Mouse (Mus musculus) heart, embryonic 15.5 days (tissue): Measurements from ENCODE around the gene Klhdc3. TPM values are rescaled to one million over a fixed set of nuclear protein-coding genes. Genes with fewer than 3 reads are reported as not detected.
A peak's percentile ranks its signal among the peaks of the same experiment; 100 is the strongest.

ENCODE experiments used
- ATAC-seq: fragments of 200-750 bp; cut with Nextera tagmentation; replicated peaks from 2 replicates; pipeline ENCODE4 v1.8.0; 2017; ENCODE audit warnings: low read depth, moderate TSS enrichment; ENCODE audit not compliant: insufficient number of reproducible peaks, insufficient read depth, low FRiP score
- H3K27ac ChIP-seq: fragments of 300-500 bp; sonication (generic); 2 replicates; pipeline ENCODE4 v1.5.1; 2015; ENCODE audit warnings: mild to moderate bottlenecking, inconsistent platforms
- H3K27me3 ChIP-seq: fragments of 300-500 bp; sonication (generic); 2 replicates; pipeline ENCODE4 v1.6.1; 2015; ENCODE audit warnings: inconsistent platforms
- H3K36me3 ChIP-seq: fragments of 300-500 bp; sonication (generic); 2 replicates; pipeline ENCODE4 v1.6.1; 2015; ENCODE audit warnings: mild to moderate bottlenecking, inconsistent platforms
- H3K4me1 ChIP-seq: fragments of 300-500 bp; sonication (generic); replicated peaks from 2 replicates; pipeline ENCODE4 v1.6.1; 2015; ENCODE audit warnings: inconsistent platforms
- H3K4me2 ChIP-seq: fragments of 300-500 bp; sonication (generic); 2 replicates; pipeline ENCODE4 v1.6.1; 2015; ENCODE audit warnings: inconsistent platforms, mild to moderate bottlenecking, moderate library complexity
- H3K4me3 ChIP-seq: fragments of 300-500 bp; sonication (generic); 2 replicates; pipeline ENCODE4 v1.5.1; 2015; ENCODE audit warnings: mild to moderate bottlenecking, inconsistent platforms
- H3K9ac ChIP-seq: fragments of 300-500 bp; sonication (generic); 2 replicates; pipeline ENCODE4 v1.6.1; 2015; ENCODE audit warnings: mild to moderate bottlenecking, inconsistent platforms
- H3K9me3 ChIP-seq: fragments of 300-500 bp; sonication (generic); replicated peaks from 2 replicates; pipeline ENCODE4 v1.6.1; 2016; ENCODE audit warnings: inconsistent platforms
- WGBS: fragments of 180-500 bp; shearing (Covaris S2); methylation state at CpG from one replicate; pipeline ENCODE4 v1.1.7; 2015; ENCODE audit warnings: mixed read lengths; 5-methylcytosine and 5-hydroxymethylcytosine counted together
- polyA plus RNA-seq: library from polyadenylated mRNA; unstranded; fragments of >200 nt; fragmentation: Nextera tagmentation; extraction: Ambion mirVana; gene quantifications from 2 replicates; pipeline ENCODE4 v1.2.1, GENCODE M21; 2015

Gene Klhdc3
- polyA plus RNA-seq, 1 experiment from 2014 or later = 153 TPM

GRCm38 (mm10) chr17:46699912-46700311 lies 19.2 kb upstream of the Klhdc3 start:
- H3K4me2 ChIP-seq = no peak overlapping the region
- ATAC-seq = no peak
- H3K4me1 ChIP-seq = peaks cover 24% of the 10 kb centered on the region
- 78% methylated on average over 3 of the region's 3 CpGs for WGBS
- no peak overlapping the region for H3K9ac ChIP-seq
- H3K27ac ChIP-seq = no peak overlapping the region
- H3K4me3 ChIP-seq = no peak overlapping the region
- peaks cover 7% of the 10 kb centered on the region; the same call in 1 of the 2 replicates for H3K36me3 ChIP-seq
- H3K27me3 ChIP-seq = no peaks in the 10 kb centered on the region
- no peaks in the 10 kb centered on the region for H3K9me3 ChIP-seq

- Histone ChIP-seq H3K4me3 (no peak overlapping the region), H3K36me3 (peaks cover 7% of the 10 kb centered on the region; the same call in 1 of the 2 replicates), H3K9me3 (no peaks in the 10 kb centered on the region), H3K4me2 (no peak overlapping the region), H3K27me3 (no peaks in the 10 kb centered on the region), H3K9ac (no peak overlapping the region), H3K4me1 (peaks cover 24% of the 10 kb centered on the region), H3K27ac (no peak overlapping the region)
- WGBS = 86% methylated on average over 5 of the region's 5 CpGs
- no peak for ATAC-seq
These were observed 18.5 kb upstream of the Klhdc3 start for GRCm38 (mm10) chr17:46699245-46699644.

GRCm38 (mm10) chr17:46698515-46698914 lies 17.8 kb upstream of the Klhdc3 start:
- H3K9ac ChIP-seq = no peak overlapping the region

GRCm38 (mm10) chr17:46694517-46695063 lies 13.9 kb upstream of the Klhdc3 start:
- H3K27me3 ChIP-seq = no peaks in the 10 kb centered on the region
- peaks cover 13% of the 10 kb centered on the region for H3K36me3 ChIP-seq
- H3K9ac ChIP-seq = no peak overlapping the region
- no peak overlapping the region for H3K4me2 ChIP-seq
- H3K27ac ChIP-seq = no peak overlapping the region
- no peaks in the 10 kb centered on the region for H3K9me3 ChIP-seq
- no peak overlapping the region for H3K4me3 ChIP-seq
- 78% methylated on average over 1 of the region's 1 CpGs for WGBS
- no peaks in the 10 kb centered on the region for H3K4me1 ChIP-seq
- no peak for ATAC-seq

More at GRCm38 (mm10) chr17:46698515-46698914, 17.8 kb upstream of the Klhdc3 start:
- H3K9me3 ChIP-seq = no peaks in the 10 kb centered on the region
- ATAC-seq = no peak
- H3K4me2 ChIP-seq = no peak overlapping the region
- H3K4me3 ChIP-seq = no peak overlapping the region
- no peak overlapping the region for H3K27ac ChIP-seq
- WGBS = 82% methylated on average over 6 of the region's 6 CpGs
- H3K4me1 ChIP-seq = peaks cover 18% of the 10 kb centered on the region
- H3K27me3 ChIP-seq = no peaks in the 10 kb centered on the region
- H3K36me3 ChIP-seq = peaks cover 7% of the 10 kb centered on the region; the same call in 1 of the 2 replicates

- Histone ChIP-seq H3K4me1 (no peaks in the 10 kb centered on the region), H3K4me3 (no peak overlapping the region), H3K27me3 (no peaks in the 10 kb centered on the region), H3K4me2 (no peak overlapping the region), H3K27ac (no peak overlapping the region), H3K36me3 (peaks cover 16% of the 10 kb centered on the region), H3K9me3 (no peaks in the 10 kb centered on the region), H3K9ac (no peak overlapping the region)
- no peak for ATAC-seq
- WGBS = 87% methylated on average over 2 of the region's 2 CpGs
These were observed 10.7 kb upstream of the Klhdc3 start for GRCm38 (mm10) chr17:46691390-46691789.

- 66% methylated on average over 12 of the region's 12 CpGs for WGBS
- Histone ChIP-seq H3K9ac (no peak overlapping the region), H3K4me3 (no peak overlapping the region), H3K4me1 (no peaks in the 10 kb centered on the region), H3K9me3 (no peaks in the 10 kb centered on the region), H3K36me3 (peaks cover 23% of the 10 kb centered on the region), H3K27me3 (no peaks in the 10 kb centered on the region), H3K4me2 (no peak overlapping the region), H3K27ac (no peak overlapping the region)
- ATAC-seq = no peak
These were observed 10.0 kb upstream of the Klhdc3 start for GRCm38 (mm10) chr17:46690665-46691064.

GRCm38 (mm10) chr17:46685913-46686312 lies 5.2 kb upstream of the Klhdc3 start:
- H3K9me3 ChIP-seq = no peaks in the 10 kb centered on the region
- no peak overlapping the region for H3K4me2 ChIP-seq
- H3K9ac ChIP-seq = no peak overlapping the region
- H3K27ac ChIP-seq = no peak overlapping the region
- no peak for ATAC-seq
- no peak overlapping the region for H3K4me3 ChIP-seq
- peaks cover 7% of the 10 kb centered on the region for H3K4me1 ChIP-seq
- peaks cover 45% of the 10 kb centered on the region for H3K36me3 ChIP-seq
- WGBS = 86% methylated on average over 6 of the region's 6 CpGs
- H3K27me3 ChIP-seq = no peaks in the 10 kb centered on the region

- Histone ChIP-seq H3K4me1 (peaks cover 27% of the 10 kb centered on the region), H3K27ac (no peak overlapping the region), H3K9me3 (no peaks in the 10 kb centered on the region), H3K36me3 (peaks cover 45% of the 10 kb centered on the region), H3K4me2 (no peak overlapping the region), H3K27me3 (no peaks in the 10 kb centered on the region), H3K9ac (no peak overlapping the region), H3K4me3 (no peak overlapping the region)
- ATAC-seq = no peak
- WGBS = 85% methylated on average over 16 of the region's 16 CpGs
These were observed 2.1 kb upstream of the Klhdc3 start for GRCm38 (mm10) chr17:46682654-46683389.

GRCm38 (mm10) chr17:46681466-46682118 lies 878 bp upstream of the Klhdc3 start:
- Histone ChIP-seq H3K9ac (peak overlapping the region; percentile 70), H3K9me3 (no peaks in the 10 kb centered on the region), H3K27ac (peak overlapping the region; percentile 77), H3K36me3 (peaks cover 49% of the 10 kb centered on the region), H3K4me3 (peak overlapping the region; percentile 99), H3K27me3 (no peaks in the 10 kb centered on the region), H3K4me1 (peaks cover 30% of the 10 kb centered on the region), H3K4me2 (peak overlapping the region; percentile 74)
- no peak for ATAC-seq
- 25% methylated on average over 12 of the region's 12 CpGs for WGBS

- peak; percentile 3; the same call in 1 of the 2 replicates for ATAC-seq
- H3K4me2 ChIP-seq = peak overlapping the region; percentile 74
- peaks cover 32% of the 10 kb centered on the region for H3K4me1 ChIP-seq
- H3K36me3 ChIP-seq = peaks cover 49% of the 10 kb centered on the region
- H3K9ac ChIP-seq = peak overlapping the region; percentile 83
- no peaks in the 10 kb centered on the region for H3K9me3 ChIP-seq
- under 1% methylated on average over 34 of the region's 34 CpGs for WGBS
- no peaks in the 10 kb centered on the region for H3K27me3 ChIP-seq
- H3K4me3 ChIP-seq = peak overlapping the region; percentile 99
- H3K27ac ChIP-seq = peak overlapping the region; percentile 98
These were observed 613 bp downstream of the Klhdc3 start for GRCm38 (mm10) chr17:46679843-46680759.

- peak overlapping the region; percentile 98 for H3K27ac ChIP-seq
- peak overlapping the region; percentile 99 for H3K4me3 ChIP-seq
- peak overlapping the region; percentile 74 for H3K4me2 ChIP-seq
- ATAC-seq = no peak
- H3K36me3 ChIP-seq = peaks cover 42% of the 10 kb centered on the region
- no peaks in the 10 kb centered on the region for H3K27me3 ChIP-seq
- WGBS = 15% methylated on average over 9 of the region's 9 CpGs
- no peaks in the 10 kb centered on the region for H3K9me3 ChIP-seq
- peaks cover 40% of the 10 kb centered on the region for H3K4me1 ChIP-seq
- H3K9ac ChIP-seq = peak overlapping the region; percentile 83
These were observed 1.8 kb downstream of the Klhdc3 start for GRCm38 (mm10) chr17:46678911-46679310.
